Mouse (Mus musculus) ES-E14 (cell line): ENCODE data around the gene Zfp740. TPM values are rescaled to one million over a fixed set of nuclear protein-coding genes. Genes with fewer than 3 reads are reported as not detected.

Experiments
- DNase-seq: peaks from one replicate; pipeline ENCODE4 v3.0.0-alpha.2; 2013; ENCODE audit warnings: low read depth, low spot score
- H3K27ac ChIP-seq: 2 replicates; pipeline ENCODE4 v1.5.1; 2012; ENCODE audit warnings: low read depth, mild to moderate bottlenecking, low read length, moderate library complexity, mixed read lengths; ENCODE audit not compliant: poor library complexity, insufficient read depth, severe bottlenecking
- H3K36me3 ChIP-seq: 2 replicates; pipeline ENCODE4 v1.6.1; 2012; ENCODE audit warnings: mild to moderate bottlenecking, low read length, moderate library complexity, mixed read lengths; ENCODE audit not compliant: control insufficient read depth, poor library complexity, insufficient read depth, severe bottlenecking
- H3K4me1 ChIP-seq, 2 experiments: fragments of 150-350 bp in 1 of 2; sonication (generic) in 1 of 2; 2 replicates each; pipeline ENCODE4 v1.6.1; 2012; ENCODE audit warnings: low read length in 2 of 2, mild to moderate bottlenecking in 1 of 2, mixed read lengths in 1 of 2; ENCODE audit not compliant: control insufficient read depth in 2 of 2, insufficient read depth in 2 of 2, poor library complexity in 1 of 2
- H3K4me3 ChIP-seq, 2 experiments: fragments of 150-350 bp in 1 of 2; sonication (generic) in 1 of 2; 2 replicates each; pipeline ENCODE4 v1.5.1; 2012; ENCODE audit warnings: low read length in 2 of 2, low read depth in 1 of 2, mild to moderate bottlenecking in 1 of 2, mixed read lengths in 1 of 2; ENCODE audit not compliant: insufficient read depth in 1 of 2, poor library complexity in 1 of 2, severe bottlenecking in 1 of 2
- H3K9ac ChIP-seq: 2 replicates; pipeline ENCODE4 v1.6.1; 2012; ENCODE audit warnings: low read depth, mild to moderate bottlenecking, low read length, mixed read lengths; ENCODE audit not compliant: poor library complexity, insufficient read depth, severe bottlenecking
- H3K9me3 ChIP-seq: fragments of 150-350 bp; sonication (generic); 2 replicates; pipeline ENCODE4 v1.6.1; 2012; ENCODE audit warnings: low read depth, mild to moderate bottlenecking, low read length; ENCODE audit not compliant: control insufficient read depth, insufficient read depth
- CHD2 ChIP-seq: IDR thresholded peaks from 2 replicates; pipeline ENCODE4 v1.6.1; 2014; ENCODE audit warnings: mild to moderate bottlenecking, low read depth, low read length, inconsistent platforms
- HCFC1 ChIP-seq: IDR thresholded peaks from 2 replicates; pipeline ENCODE4 v1.6.1; 2012; ENCODE audit warnings: low read length, inconsistent platforms, borderline replicate concordance; ENCODE audit not compliant: insufficient read depth
- MAFK ChIP-seq: IDR thresholded peaks from 2 replicates; pipeline ENCODE4 v1.6.1; 2014; ENCODE audit warnings: mild to moderate bottlenecking, low read depth, low read length, inconsistent platforms; ENCODE audit not compliant: insufficient read depth
- ZC3H11A ChIP-seq: IDR thresholded peaks from 2 replicates; pipeline ENCODE4 v1.6.1; 2012; ENCODE audit warnings: low read depth, mild to moderate bottlenecking, inconsistent platforms, low read length, borderline replicate concordance
- ZNF384 ChIP-seq: IDR thresholded peaks from 2 replicates; pipeline ENCODE4 v1.6.1; 2012; ENCODE audit warnings: low read depth, low read length, inconsistent platforms
- in situ Hi-C, 2 experiments: fragments of 600-800 bp; cut with MboI; formaldehyde crosslinking; loops; one replicate each; pipeline ENCODE4 v1.15.1; 2025; ENCODE audit warnings: low sequenced_read_pairs in 2 of 2, inconsistent platforms in 1 of 2; ENCODE audit not compliant: unreplicated experiment in 2 of 2
- total RNA-seq: library from RNA; depleted of rRNA; stranded (reverse); fragments of 300-350 nt; gene quantifications from 2 replicates; pipeline ENCODE4 v1.2.3, GENCODE M21; 2012

Zfp740 gene
- total RNA-seq, 1 experiment: 98.5 TPM

- in situ Hi-C loops: no loop called here
- H3K36me3 ChIP-seq: peaks cover 2% of the 10 kb centered on the region; the same call in 1 of the 2 replicates
- DNase-seq: no peak
- H3K4me1 ChIP-seq: peaks cover 14 to 48% of the 10 kb centered on the region in 2 experiments; a peak in 3 of 4 replicates
- TF ChIP-seq CHD2 (no peak), HCFC1 (no peak), MAFK (no peak), ZC3H11A (no peak), ZNF384 (no peak)
- H3K9me3 ChIP-seq: no peaks in the 10 kb centered on the region
- H3K9ac ChIP-seq: no peak overlapping the region
- no peak overlapping the region for H3K27ac ChIP-seq
- H3K4me3 ChIP-seq: no peak overlapping the region
Observed at GRCm38 (mm10) chr15:102255547-102256255, 52.7 kb downstream of the Zfp740 start.

DNA sequence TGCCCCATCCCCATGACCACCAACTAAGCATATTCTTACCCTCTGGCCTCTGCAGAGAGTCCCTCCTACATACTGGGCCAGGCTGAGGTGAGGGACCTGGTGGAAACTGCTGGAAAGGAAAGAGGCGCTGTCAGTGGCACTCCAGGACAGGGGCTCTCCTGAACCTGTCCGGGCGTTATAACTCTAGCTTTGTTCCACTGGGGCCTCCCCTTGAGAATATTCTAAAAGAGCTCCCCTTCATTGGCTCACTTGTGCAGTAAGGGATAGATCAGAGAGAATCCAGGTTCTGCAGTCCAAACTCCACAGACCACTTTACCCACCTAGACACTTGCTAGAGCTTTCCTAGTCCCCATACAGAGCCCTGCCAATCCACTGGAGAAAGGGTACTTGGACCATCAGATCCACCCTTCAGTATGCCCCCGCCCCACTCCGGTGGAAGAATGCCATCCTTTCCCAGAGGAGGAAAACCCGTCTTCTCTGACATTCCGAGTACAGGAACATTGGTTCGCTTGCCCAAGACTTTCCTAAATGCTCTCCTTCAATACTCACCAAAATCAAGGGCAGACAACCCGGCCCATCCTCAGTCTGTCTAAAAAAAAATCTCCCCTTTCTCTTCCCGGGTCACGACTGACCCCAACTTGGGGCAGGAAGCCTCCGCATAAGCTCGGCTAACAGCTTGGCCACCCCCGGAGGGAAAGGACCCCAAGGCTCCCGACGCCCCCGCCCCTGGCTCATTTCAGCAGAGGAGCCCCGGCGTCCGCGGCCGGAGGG is 53.6 kb downstream of the Zfp740 start:
- TF ChIP-seq HCFC1: no peak
- TF ChIP-seq ZC3H11A: no peak
- DNase-seq: no peak
- in situ Hi-C loops: no loop called here
- Histone ChIP-seq H3K36me3 (peaks cover 2% of the 10 kb centered on the region; the same call in 1 of the 2 replicates), H3K9me3 (no peaks in the 10 kb centered on the region), H3K27ac (no peak overlapping the region), H3K4me3 (peak overlapping the region; percentile 75 to 84), H3K4me1 (peaks cover 9 to 43% of the 10 kb centered on the region in 2 experiments; a peak in 3 of 4 replicates), H3K9ac (peak overlapping the region; percentile 69)

- no peak for TF ChIP-seq CHD2
- no peak for TF ChIP-seq ZNF384
- TF ChIP-seq HCFC1: no peak
- no peak for TF ChIP-seq MAFK
- no peak for TF ChIP-seq ZC3H11A
- Histone ChIP-seq H3K9me3 (no peaks in the 10 kb centered on the region), H3K36me3 (peaks cover 2% of the 10 kb centered on the region; the same call in 1 of the 2 replicates), H3K27ac (peak within 1 kb of the TSS; percentile 29; the same call in 1 of the 2 replicates), H3K4me3 (peak within 1 kb of the TSS; percentile 75 to 84), H3K4me1 (peaks cover 14 to 43% of the 10 kb centered on the region in 2 experiments), H3K9ac (peak within 1 kb of the TSS; percentile 69)
- in situ Hi-C loops: no loop called here
- no peak for DNase-seq
Observed at GRCm38 (mm10) chr15:102257202-102258075, 54.4 kb downstream of the Zfp740 start, which contains the start of gene Rarg. TSS of gene Rarg (minus strand) at chr15:102257517.

DNA sequence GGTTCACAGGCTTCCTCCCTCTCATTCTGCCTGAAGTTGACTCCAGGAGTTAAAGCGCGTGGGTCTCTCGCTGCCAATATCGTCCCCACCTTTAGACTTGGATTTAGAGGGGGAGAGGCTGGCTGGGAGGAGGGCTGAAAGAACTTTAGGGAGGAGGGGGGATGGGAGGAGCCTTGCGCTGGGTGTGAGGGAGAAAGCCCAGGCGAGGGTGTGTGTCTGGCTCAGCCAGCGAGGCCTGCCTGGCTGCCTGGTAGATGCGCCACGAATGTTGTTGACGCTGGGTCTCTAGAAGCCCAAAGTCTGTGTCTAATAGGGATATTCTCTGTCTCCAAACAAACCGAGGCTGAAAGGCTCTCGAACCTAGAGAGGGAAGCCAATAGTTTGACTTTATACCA is 55.0 kb downstream of the Zfp740 start:
- in situ Hi-C loops: no loop called here
- H3K36me3 ChIP-seq: peaks cover 2% of the 10 kb centered on the region; the same call in 1 of the 2 replicates
- H3K4me1 ChIP-seq: peaks cover 14 to 47% of the 10 kb centered on the region in 2 experiments
- no peak for TF ChIP-seq ZNF384
- TF ChIP-seq CHD2: no peak
- TF ChIP-seq ZC3H11A: no peak
- TF ChIP-seq HCFC1: no peak
- TF ChIP-seq MAFK: no peak
- peak overlapping the region; percentile 58 to 84 for H3K4me3 ChIP-seq
- DNase-seq: no peak
- H3K27ac ChIP-seq: no peak overlapping the region; the same call in 1 of the 2 replicates
- no peaks in the 10 kb centered on the region for H3K9me3 ChIP-seq
- H3K9ac ChIP-seq: peak overlapping the region; percentile 19; the same call in 1 of the 2 replicates
